In the genomic region with DNA sequence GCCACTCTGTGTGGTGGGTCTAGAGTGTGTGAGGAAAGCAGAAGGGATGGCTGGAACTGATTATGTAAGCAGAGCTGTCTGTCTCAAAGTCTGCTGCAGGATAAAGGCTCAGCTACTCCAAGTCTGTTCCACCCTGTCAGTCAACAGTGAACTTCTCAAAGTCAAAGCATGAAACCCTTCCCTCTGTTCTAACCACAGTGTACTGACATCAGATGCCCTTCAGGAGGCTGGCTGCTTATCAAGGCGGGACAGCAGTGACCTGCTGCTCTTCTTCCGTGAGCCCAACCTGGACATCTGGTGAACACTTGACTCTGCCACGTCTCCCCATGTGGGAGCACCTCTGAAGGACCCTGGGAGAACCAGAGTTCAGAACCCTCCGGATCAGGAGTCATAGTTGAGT, we compare ENCODE assay signal across 23 mouse cellular contexts. TPM values are rescaled to one million over a fixed set of nuclear protein-coding genes. Genes with fewer than 3 reads are reported as not detected.
DNase-seq lines count a peak whose midpoint lies in the region; ATAC-seq and TF ChIP-seq lines count a peak whose summit lies in the region.
"Had no signal": no experiment of that assay in that cellular context is flagged by ENCODE, and none has a peak within 500 bp of the region (broad histone marks: within the 10 kb centered on the region; RNA-seq: fewer than 3 reads in every experiment).

No protein-coding gene starts in this region.

- DNase-seq in spleen, postnatal 36 days (ENCODE audit: low spot score in 2 of 2): peak; percentile 18 to 22
- no peak for DNase-seq in spleen, adult 18-20 months
- peak; percentile 34 to 49 (median 42) for DNase-seq in liver, embryonic 14.5 days (ENCODE audit: low read depth in 3 of 3, low spot score in 3 of 3)
- no peak for DNase-seq in gastrocnemius, adult 18-20 months (ENCODE audit: low spot score)
- no peak for DNase-seq in left cerebral cortex, postnatal 10 days (ENCODE audit: extremely low spot score in 1 of 2, low spot score in 2 of 2)
- no peak for DNase-seq in layer of hippocampus, adult 2 months (ENCODE audit: low spot score in 2 of 2)
- DNase-seq: cerebellum, adult 11 months; cerebellum, postnatal 14 days; embryo, embryonic 11 days; gastrocnemius, postnatal 10 days; heart, adult 11 months; kidney, adult 8-10 months; thymus, postnatal 14 days had no signal

- peak overlapping the region; percentile 3 for H3K4me3 ChIP-seq in erythroblast, embryonic 14.5 days (replicated peaks)
- no peak overlapping the region for H3K4me3 ChIP-seq in liver, embryonic 14.5 days (ENCODE audit: insufficient read depth in 1 of 2, low read depth in 2 of 2, low read length in 2 of 2)
- H3K4me3 ChIP-seq in layer of hippocampus, adult 2 months: no peak overlapping the region
- H3K4me3 ChIP-seq: forebrain, embryonic 13.5 days; heart, embryonic 12.5 days; limb, embryonic 13.5 days; lung, embryonic 15.5 days; neural tube, embryonic 15.5 days had no signal

- H3K9ac ChIP-seq in liver, embryonic 14.5 days (replicated peaks): no peak overlapping the region
- H3K9ac ChIP-seq: forebrain, embryonic 13.5 days; heart, embryonic 12.5 days; limb, embryonic 13.5 days; lung, embryonic 15.5 days; neural tube, embryonic 15.5 days had no signal

- no peak for TF ChIP-seq CTCF in liver, embryonic 14.5 days (IDR thresholded peaks at IDR 0.05; ENCODE audit: low read depth)
- TF ChIP-seq CTCF in layer of hippocampus, adult 2 months (conservative IDR thresholded peaks at IDR 0.05): no peak

- no peaks in the 10 kb centered on the region for H3K36me3 ChIP-seq in erythroblast, embryonic 14.5 days (ENCODE audit: control insufficient read depth)
- H3K36me3 ChIP-seq in liver, embryonic 14.5 days (replicated peaks; ENCODE audit: control insufficient read depth, insufficient read depth, low read depth): no peaks in the 10 kb centered on the region
- H3K36me3 ChIP-seq: heart, embryonic 12.5 days; limb, embryonic 13.5 days; lung, embryonic 15.5 days; neural tube, embryonic 15.5 days had no signal

- peaks cover 51% of the 10 kb centered on the region for H3K4me1 ChIP-seq in erythroblast, embryonic 14.5 days (ENCODE audit: control insufficient read depth)
- peaks cover 17 to 50% of the 10 kb centered on the region in 2 experiments for H3K4me1 ChIP-seq in liver, embryonic 14.5 days (replicated peaks; ENCODE audit: control insufficient read depth in 2 of 2, insufficient read depth in 2 of 2, low read length in 1 of 2)

- H3K27ac ChIP-seq in liver, embryonic 14.5 days: peak overlapping the region; percentile 23
- no peak overlapping the region for H3K27ac ChIP-seq in layer of hippocampus, adult 2 months
- H3K27ac ChIP-seq: forebrain, embryonic 13.5 days; limb, embryonic 13.5 days; lung, embryonic 15.5 days; macrophage; neural tube, embryonic 15.5 days had no signal

- TF ChIP-seq EP300 in liver, embryonic 14.5 days (IDR thresholded peaks at IDR 0.05; ENCODE audit: low read depth): peak; percentile 70

- H3K4me2 ChIP-seq in liver, embryonic 14.5 days (ENCODE audit: low read depth): peak overlapping the region; percentile 41
- H3K4me2 ChIP-seq: forebrain, embryonic 13.5 days; heart, embryonic 12.5 days; limb, embryonic 13.5 days; lung, embryonic 15.5 days; neural tube, embryonic 15.5 days had no signal

- H3K27me3 ChIP-seq in erythroblast, embryonic 14.5 days (ENCODE audit: control insufficient read depth): no peaks in the 10 kb centered on the region
- no peaks in the 10 kb centered on the region for H3K27me3 ChIP-seq in liver, embryonic 14.5 days (ENCODE audit: control insufficient read depth, insufficient read depth, low read length)
- H3K27me3 ChIP-seq: forebrain, embryonic 13.5 days; heart, embryonic 12.5 days; lung, embryonic 15.5 days; neural tube, embryonic 15.5 days had no signal

- 10% methylated on average over 4 of the region's 4 CpGs for WGBS in liver, embryonic 14.5 days (ENCODE audit: insufficient replicate concordance)

- peak; percentile 85 for ATAC-seq in liver, embryonic 14.5 days (ENCODE audit: insufficient read depth)
- ATAC-seq: activated CD4-positive, CD25-positive, alpha-beta regulatory T cell, adult 4 months; forebrain, embryonic 13.5 days; midbrain, embryonic 16.5 days; Patski had no signal

- no peaks in the 10 kb centered on the region for H3K9me3 ChIP-seq in erythroblast, embryonic 14.5 days (ENCODE audit: control insufficient read depth, low read length)
- H3K9me3 ChIP-seq in liver, embryonic 14.5 days (ENCODE audit: control insufficient read depth, low read length): no peaks in the 10 kb centered on the region
- H3K9me3 ChIP-seq: forebrain, embryonic 13.5 days; heart, embryonic 12.5 days; limb, embryonic 13.5 days; lung, embryonic 15.5 days; neural tube, embryonic 15.5 days had no signal

- intact Hi-C loops in left cerebral cortex, postnatal 10 days (cut with DNase I): no loop called here

RNA-seq across cellular contexts. Expression of gene Cracr2a, which starts 16.6 kb away (rescaled TPM):
- 0.01 and 0.06 TPM in 2 replicates for polyA plus RNA-seq in erythroblast, embryonic 14.5 days (2012)
- 0.30 and 0.35 TPM in 2 replicates for polyA plus RNA-seq in liver, embryonic 14.5 days (2012; rRNA removed)
- polyA plus RNA-seq in liver, embryonic 14.5 days (2014; fragmentation: Nextera tagmentation; extraction: Ambion mirVana): 0.51 and 0.57 TPM in 2 replicates
- under 1 TPM; 0.12 to 0.27 TPM for total RNA-seq in gastrocnemius, adult 18-20 months (2021)
- total RNA-seq in left cerebral cortex, postnatal 10 days (2021): 1 to 10 TPM; 1.4 to 2.7 TPM
- total RNA-seq in layer of hippocampus, adult 2 months (2021): 1 to 10 TPM; 2.3 TPM
- polyA plus RNA-seq: Patski had no signal

Comparison
In these comparisons a context has a peak if more than half of its experiments do, and no peak if none do; other contexts are left out.
1. DNase-seq: peak in spleen, postnatal 36 days (2 of 2) and liver, embryonic 14.5 days (3 of 3); none in spleen, adult 18-20 months (0 of 2), gastrocnemius, adult 18-20 months (single experiment), left cerebral cortex, postnatal 10 days (0 of 2) and layer of hippocampus, adult 2 months (0 of 2).